Mouse (Mus musculus) C2C12 (cell line): ENCODE measurements around the gene Tbk1.

Source experiments
- CTCF ChIP-seq: IDR thresholded peaks from one replicate; pipeline ENCODE4 v1.5.1; 2011; ENCODE audit not compliant: control insufficient read depth, insufficient read depth, insufficient read length
- FOSL1 ChIP-seq: IDR thresholded peaks from one replicate; pipeline ENCODE4 v1.8.0; 2011; ENCODE audit warnings: mild to moderate bottlenecking, low read length; ENCODE audit not compliant: poor library complexity, insufficient read depth, severe bottlenecking
- MAX ChIP-seq: IDR thresholded peaks from one replicate; pipeline ENCODE4 v1.6.1; 2011; ENCODE audit warnings: mild to moderate bottlenecking, control low read depth
- MYOD1 ChIP-seq: IDR thresholded peaks from one replicate; pipeline ENCODE4 v1.6.1; 2011; ENCODE audit warnings: low read depth; ENCODE audit not compliant: control insufficient read depth, insufficient read length
- MYOG ChIP-seq: IDR thresholded peaks from one replicate; pipeline ENCODE4 v1.6.1; 2011; ENCODE audit not compliant: control insufficient read depth, insufficient read length; ENCODE audit errors: extremely low read depth
- USF1 ChIP-seq: IDR thresholded peaks from one replicate; pipeline ENCODE4 v1.6.1; 2011; ENCODE audit warnings: low read depth, mild to moderate bottlenecking, control low read depth, moderate library complexity

DNA sequence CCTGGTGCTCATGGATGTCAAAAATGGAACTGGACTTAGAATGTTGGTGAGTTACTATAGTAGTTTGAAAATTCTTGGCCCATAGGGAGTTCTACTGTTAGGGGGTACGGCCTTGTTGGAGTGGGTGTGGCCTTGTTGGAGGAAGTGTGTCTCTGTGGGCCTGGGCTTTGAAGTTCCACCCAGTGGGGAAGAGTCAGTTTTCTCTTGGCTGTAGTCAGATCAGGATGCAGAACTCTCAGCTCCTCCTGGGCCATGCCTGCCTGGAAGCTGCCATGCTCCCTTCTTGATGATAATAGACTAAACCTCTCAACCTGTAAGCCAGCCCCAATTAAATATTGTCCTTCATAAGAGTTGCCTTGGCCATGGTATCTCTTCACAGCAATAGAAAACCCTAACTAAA, 47.6 kb upstream of the Tbk1 start:
- no peak for TF ChIP-seq CTCF
- TF ChIP-seq MAX = no peak
- no peak for TF ChIP-seq MYOD1
- TF ChIP-seq USF1 = no peak
- no peak for TF ChIP-seq MYOG
- TF ChIP-seq FOSL1 = no peak
